Mouse (Mus musculus): ENCODE measurements around the gene Ppp3ca.

DNA sequence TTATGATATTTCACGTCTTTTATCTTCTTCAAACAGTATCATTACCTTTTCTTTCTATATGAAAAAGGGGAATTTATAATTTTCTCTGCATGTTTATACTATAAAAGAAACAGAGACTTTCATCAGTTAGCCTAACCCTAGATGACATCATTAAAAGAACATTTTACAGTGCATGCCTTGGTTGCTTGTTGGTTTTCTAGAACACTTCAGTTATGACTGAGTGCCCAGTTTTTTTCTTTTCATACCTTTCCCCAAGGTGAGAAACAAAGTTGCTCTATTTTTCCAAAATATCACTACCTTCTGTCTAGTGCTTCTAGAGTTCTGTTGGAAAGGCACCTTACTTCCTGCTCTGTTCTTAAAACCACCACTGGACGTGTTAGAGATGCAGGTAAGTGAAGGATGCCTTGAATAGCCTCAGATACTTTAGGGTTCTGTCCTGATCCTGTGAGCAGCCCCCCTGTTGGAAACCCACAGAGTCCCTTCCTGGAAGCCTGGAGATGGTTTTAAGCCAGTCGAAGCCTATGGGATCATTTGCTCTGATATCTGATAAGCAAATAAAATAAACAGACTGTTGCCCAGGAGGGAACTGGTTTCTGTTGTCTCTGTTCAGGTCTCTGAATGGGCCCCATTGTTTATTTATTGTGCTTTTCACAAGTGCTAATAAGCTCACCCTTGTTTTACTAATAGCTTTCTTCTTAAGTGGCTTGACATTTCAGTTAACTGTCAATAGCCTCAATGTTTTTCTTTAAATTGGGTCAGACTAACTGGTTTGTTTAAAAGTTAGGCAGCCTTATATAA is 37.5 kb downstream of the Ppp3ca start:
- TF ChIP-seq CTCF (IDR thresholded peaks at IDR 0.05; ENCODE audit: control insufficient read depth, insufficient read depth, insufficient replicate concordance, low read depth, low read length) = no peak
- TF ChIP-seq POLR2A (IDR thresholded peaks at IDR 0.05; ENCODE audit: control insufficient read depth, low read depth, low read length) = no peak
